Mouse (Mus musculus): Measurements from ENCODE around the gene Gm17087. TPM values are rescaled to one million over a fixed set of nuclear protein-coding genes. Genes with fewer than 3 reads are reported as not detected.

Gm17087 gene
- polyA plus RNA-seq, 1 experiment from 2014 or later: not detected

- Histone ChIP-seq H3K27ac (no peak overlapping the region), H3K9ac (no peak overlapping the region), H3K4me1 (replicated peaks) (no peaks in the 10 kb centered on the region), H3K27me3 (no peaks in the 10 kb centered on the region; the same call in 1 of the 2 replicates), H3K4me2 (no peak overlapping the region), H3K9me3 (replicated peaks) (no peaks in the 10 kb centered on the region), H3K4me3 (replicated peaks) (no peak overlapping the region), H3K36me3 (no peaks in the 10 kb centered on the region)
- ATAC-seq (ENCODE audit: low read depth) (no peak), DNase-seq (no peak)
- 23% methylated on average over 1 of the region's 1 CpGs for WGBS (ENCODE audit: insufficient replicate concordance)
Observed at GRCm38 (mm10) chr17:8562886-8563280, 3.9 kb downstream of the Gm17087 start.

GRCm38 (mm10) chr17:8562101-8562885 is 4.5 kb downstream of the Gm17087 start:
- H3K36me3 ChIP-seq: no peaks in the 10 kb centered on the region
- WGBS (ENCODE audit: insufficient replicate concordance): 50% methylated on average over 14 of the region's 14 CpGs

GRCm38 (mm10) chr17:8557926-8558325 is 8.8 kb downstream of the Gm17087 start:
- H3K9me3 ChIP-seq (replicated peaks): no peaks in the 10 kb centered on the region
- no peak overlapping the region for H3K9ac ChIP-seq
- H3K4me1 ChIP-seq (replicated peaks): no peaks in the 10 kb centered on the region
- no peaks in the 10 kb centered on the region for H3K27me3 ChIP-seq
- no peak overlapping the region for H3K4me2 ChIP-seq
- no peaks in the 10 kb centered on the region for H3K36me3 ChIP-seq
- DNase-seq (no peak), ATAC-seq (ENCODE audit: low read depth) (no peak)
- 68% methylated on average over 8 of the region's 8 CpGs for WGBS (ENCODE audit: insufficient replicate concordance)
- no peak overlapping the region for H3K27ac ChIP-seq
- no peak overlapping the region for H3K4me3 ChIP-seq (replicated peaks)

More at GRCm38 (mm10) chr17:8562101-8562885, 4.5 kb downstream of the Gm17087 start:
- H3K4me1 ChIP-seq (replicated peaks): no peaks in the 10 kb centered on the region
- H3K27me3 ChIP-seq: no peaks in the 10 kb centered on the region; the same call in 1 of the 2 replicates
- no peak overlapping the region for H3K4me3 ChIP-seq (replicated peaks)
- no peak for ATAC-seq (ENCODE audit: low read depth)
- H3K27ac ChIP-seq: no peak overlapping the region
- DNase-seq: no peak
- H3K9ac ChIP-seq: no peak overlapping the region
- H3K4me2 ChIP-seq: no peak overlapping the region
- no peaks in the 10 kb centered on the region for H3K9me3 ChIP-seq (replicated peaks)

- Histone ChIP-seq H3K27me3 (no peaks in the 10 kb centered on the region), H3K9me3 (replicated peaks) (no peaks in the 10 kb centered on the region), H3K4me1 (replicated peaks) (no peaks in the 10 kb centered on the region), H3K9ac (no peak overlapping the region), H3K4me2 (no peak overlapping the region), H3K27ac (no peak overlapping the region), H3K36me3 (no peaks in the 10 kb centered on the region), H3K4me3 (replicated peaks) (no peak overlapping the region)
- DNase-seq: no peak
- 72% methylated on average over 6 of the region's 6 CpGs for WGBS (ENCODE audit: insufficient replicate concordance)
- no peak for ATAC-seq (ENCODE audit: low read depth)
Observed at GRCm38 (mm10) chr17:8556223-8556622, 10.5 kb downstream of the Gm17087 start.

- Histone ChIP-seq H3K9me3 (replicated peaks) (no peaks in the 10 kb centered on the region), H3K4me1 (replicated peaks) (no peaks in the 10 kb centered on the region), H3K27me3 (no peaks in the 10 kb centered on the region), H3K4me3 (replicated peaks) (no peak overlapping the region), H3K36me3 (no peaks in the 10 kb centered on the region), H3K9ac (no peak overlapping the region), H3K4me2 (no peak overlapping the region), H3K27ac (no peak overlapping the region)
- 57% methylated on average over 9 of the region's 9 CpGs for WGBS (ENCODE audit: insufficient replicate concordance)
- ATAC-seq (ENCODE audit: low read depth): no peak
- no peak for DNase-seq
Observed at GRCm38 (mm10) chr17:8555785-8556184, 11.0 kb downstream of the Gm17087 start.

GRCm38 (mm10) chr17:8554219-8554618 is 12.5 kb downstream of the Gm17087 start:
- no peaks in the 10 kb centered on the region for H3K4me1 ChIP-seq (replicated peaks)
- no peaks in the 10 kb centered on the region for H3K9me3 ChIP-seq (replicated peaks)
- no peak overlapping the region for H3K4me3 ChIP-seq (replicated peaks)
- no peaks in the 10 kb centered on the region for H3K36me3 ChIP-seq
- no peak overlapping the region for H3K4me2 ChIP-seq
- H3K9ac ChIP-seq: no peak overlapping the region
- 0 out of 2 replicates have a peak, but pooled peaks cover 3% of the 10 kb centered on the region for H3K27me3 ChIP-seq
- 71% methylated on average over 6 of the region's 6 CpGs for WGBS (ENCODE audit: insufficient replicate concordance)
- ATAC-seq (ENCODE audit: low read depth) (no peak), DNase-seq (no peak)
- H3K27ac ChIP-seq: no peak overlapping the region

- no peak for ATAC-seq (ENCODE audit: low read depth)
- Histone ChIP-seq H3K4me1 (replicated peaks) (no peaks in the 10 kb centered on the region), H3K9me3 (replicated peaks) (no peaks in the 10 kb centered on the region), H3K27me3 (0 out of 2 replicates have a peak, but pooled peaks cover 3% of the 10 kb centered on the region), H3K27ac (no peak overlapping the region), H3K9ac (no peak overlapping the region), H3K4me2 (no peak overlapping the region), H3K36me3 (no peaks in the 10 kb centered on the region), H3K4me3 (replicated peaks) (no peak overlapping the region)
- DNase-seq: no peak
- WGBS (ENCODE audit: insufficient replicate concordance): 57% methylated on average over 3 of the region's 3 CpGs
Observed at GRCm38 (mm10) chr17:8553601-8554000, 13.1 kb downstream of the Gm17087 start.

GRCm38 (mm10) chr17:8552346-8553035 is 14.3 kb downstream of the Gm17087 start:
- Histone ChIP-seq H3K9me3 (replicated peaks) (no peaks in the 10 kb centered on the region), H3K27ac (no peak overlapping the region), H3K36me3 (no peaks in the 10 kb centered on the region), H3K4me1 (replicated peaks) (no peaks in the 10 kb centered on the region), H3K9ac (no peak overlapping the region), H3K27me3 (0 out of 2 replicates have a peak, but pooled peaks cover 3% of the 10 kb centered on the region), H3K4me2 (no peak overlapping the region), H3K4me3 (replicated peaks) (no peak overlapping the region)
- DNase-seq (no peak), ATAC-seq (ENCODE audit: low read depth) (no peak)
- WGBS (ENCODE audit: insufficient replicate concordance): 52% methylated on average over 8 of the region's 8 CpGs

- Histone ChIP-seq H3K4me2 (no peak overlapping the region), H3K9me3 (replicated peaks) (no peaks in the 10 kb centered on the region), H3K4me1 (replicated peaks) (no peaks in the 10 kb centered on the region), H3K9ac (no peak overlapping the region), H3K4me3 (replicated peaks) (no peak overlapping the region), H3K27me3 (0 out of 2 replicates have a peak, but pooled peaks cover 3% of the 10 kb centered on the region), H3K36me3 (no peaks in the 10 kb centered on the region), H3K27ac (no peak overlapping the region)
- WGBS (ENCODE audit: insufficient replicate concordance): 57% methylated on average over 3 of the region's 3 CpGs
- ATAC-seq (ENCODE audit: low read depth) (no peak), DNase-seq (no peak)
Observed at GRCm38 (mm10) chr17:8551641-8552040, 15.1 kb downstream of the Gm17087 start.

- ATAC-seq (ENCODE audit: low read depth): no peak
- H3K9me3 ChIP-seq (replicated peaks): no peaks in the 10 kb centered on the region
- H3K4me3 ChIP-seq (replicated peaks): no peak overlapping the region
- DNase-seq: no peak
- 65% methylated on average over 4 of the region's 4 CpGs for WGBS (ENCODE audit: insufficient replicate concordance)
- H3K9ac ChIP-seq: no peak overlapping the region
- 0 out of 2 replicates have a peak, but pooled peaks cover 3% of the 10 kb centered on the region for H3K27me3 ChIP-seq
- H3K36me3 ChIP-seq: no peaks in the 10 kb centered on the region
- H3K4me2 ChIP-seq: no peak overlapping the region
- no peak overlapping the region for H3K27ac ChIP-seq
- H3K4me1 ChIP-seq (replicated peaks): no peaks in the 10 kb centered on the region
Observed at GRCm38 (mm10) chr17:8548733-8549132, 18.0 kb downstream of the Gm17087 start.

- 75% methylated on average over 9 of the region's 9 CpGs for WGBS (ENCODE audit: insufficient replicate concordance)
- H3K4me1 ChIP-seq (replicated peaks): no peaks in the 10 kb centered on the region
- no peak overlapping the region for H3K9ac ChIP-seq
- no peaks in the 10 kb centered on the region for H3K9me3 ChIP-seq (replicated peaks)
- DNase-seq: no peak
- 0 out of 2 replicates have a peak, but pooled peaks cover 3% of the 10 kb centered on the region for H3K27me3 ChIP-seq
- H3K36me3 ChIP-seq: no peaks in the 10 kb centered on the region
- ATAC-seq (ENCODE audit: low read depth): no peak
- H3K4me3 ChIP-seq (replicated peaks): no peak overlapping the region
- no peak overlapping the region for H3K4me2 ChIP-seq
- H3K27ac ChIP-seq: no peak overlapping the region
Observed at GRCm38 (mm10) chr17:8546366-8546765, 20.4 kb downstream of the Gm17087 start.

All from liver, embryonic 13.5 days (tissue).